Mouse (Mus musculus) adrenal gland, postnatal 4 days (tissue): Measurements from ENCODE around the gene Esf1. TPM values are rescaled to one million over a fixed set of nuclear protein-coding genes. Genes with fewer than 3 reads are reported as not detected.
"Not testable (repeated sequence)": the region's sequence is repeated elsewhere in the genome, so short reads cannot be mapped to it uniquely, and the experiment has no call there.

Experiments
- DNase-seq, 2 experiments: peaks; one replicate each; pipeline ENCODE4 v3.0.0; 2021 to 2022; ENCODE audit warnings: low spot score in 2 of 2, mixed read lengths in 2 of 2
- total RNA-seq, 2 experiments: library from RNA; stranded (reverse); gene quantifications; 2 replicates each; pipeline ENCODE4 v1.2.3; 2021

Esf1 gene
- total RNA-seq, 2 experiments from 2014 or later: 26.7 to 27.4 TPM

DNA sequence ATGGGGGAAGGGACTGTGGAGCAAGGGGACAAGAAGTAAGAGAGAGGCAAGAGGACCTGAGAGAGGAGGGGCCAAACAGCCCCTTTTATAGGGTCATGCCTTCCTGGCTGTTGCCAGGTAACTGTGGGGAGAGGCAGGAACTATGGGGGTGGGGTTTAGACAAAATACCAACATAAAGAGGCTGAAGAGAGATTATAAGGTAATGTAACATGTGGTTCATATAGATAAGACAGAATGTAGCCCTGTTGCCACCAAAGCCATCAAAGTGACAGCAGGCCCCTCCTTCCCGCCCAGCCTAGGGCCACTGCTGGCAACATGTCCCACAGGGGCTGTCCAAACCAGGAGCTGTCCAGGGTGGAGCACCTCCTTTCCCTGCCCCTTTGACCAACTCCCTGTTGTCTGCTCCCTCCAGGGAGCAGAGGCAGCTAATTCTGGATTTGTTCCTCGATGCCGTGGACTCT, 73.2 kb downstream of the Esf1 start:
- no peak for DNase-seq

DNA sequence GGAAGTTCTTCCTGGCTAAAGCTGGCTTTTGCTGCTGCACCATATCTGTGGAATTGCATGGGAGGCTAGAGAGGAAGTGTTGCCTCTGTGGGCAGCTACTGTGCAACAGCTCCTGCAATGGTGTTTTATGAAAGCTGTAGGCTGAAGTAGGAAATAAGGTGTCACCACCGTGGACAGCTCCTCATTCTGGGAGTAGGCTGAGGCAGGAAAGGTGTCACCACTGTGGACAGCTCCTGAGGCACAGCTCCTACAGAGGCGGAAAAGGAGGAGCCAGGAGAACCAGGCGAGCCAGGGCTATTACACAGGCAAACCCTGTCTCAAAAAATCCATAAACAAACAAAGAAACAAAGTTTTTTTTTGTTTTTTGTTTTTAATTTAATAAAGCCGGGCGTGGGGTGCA, 74.3 kb downstream of the Esf1 start:
- no peak for DNase-seq

DNA sequence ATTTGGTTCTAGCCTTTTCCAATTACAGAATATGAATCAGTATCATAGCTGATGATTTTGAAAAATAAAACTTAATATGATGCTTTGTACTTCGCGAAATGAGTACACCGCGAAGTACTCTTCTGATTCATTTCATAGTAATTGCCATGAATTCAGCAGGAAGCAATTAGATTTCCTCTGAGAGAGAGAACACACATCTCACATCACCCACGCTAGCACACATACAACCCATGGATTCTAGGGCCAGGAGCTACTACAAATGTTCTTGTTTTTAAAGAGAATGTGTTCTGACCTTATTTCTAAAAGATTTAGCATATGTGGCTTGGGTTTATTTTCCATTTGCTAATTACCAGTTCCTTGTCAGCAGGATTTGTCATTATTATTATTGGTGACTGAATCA, 76.9 kb downstream of the Esf1 start:
- no peak for DNase-seq

DNA sequence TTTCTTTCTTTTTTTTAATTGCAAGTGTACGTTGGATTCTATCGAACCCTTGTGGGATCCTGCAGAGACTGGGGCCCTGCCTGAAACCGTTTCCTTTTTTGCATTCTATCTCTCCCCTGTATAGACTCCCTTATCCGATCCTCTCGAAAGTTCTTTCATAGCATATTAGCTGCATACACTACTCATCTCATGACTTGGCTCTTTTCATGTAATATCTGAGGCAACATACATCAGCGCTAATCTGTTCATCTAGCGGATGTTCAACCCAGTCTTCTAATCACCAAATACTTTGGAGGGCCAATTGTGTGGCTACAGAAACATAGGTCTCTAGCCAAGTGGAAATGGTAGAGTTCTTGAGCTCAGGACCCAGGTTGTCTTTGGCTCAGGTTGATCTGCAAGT, 86.1 kb downstream of the Esf1 start:
- no peak for DNase-seq

DNA sequence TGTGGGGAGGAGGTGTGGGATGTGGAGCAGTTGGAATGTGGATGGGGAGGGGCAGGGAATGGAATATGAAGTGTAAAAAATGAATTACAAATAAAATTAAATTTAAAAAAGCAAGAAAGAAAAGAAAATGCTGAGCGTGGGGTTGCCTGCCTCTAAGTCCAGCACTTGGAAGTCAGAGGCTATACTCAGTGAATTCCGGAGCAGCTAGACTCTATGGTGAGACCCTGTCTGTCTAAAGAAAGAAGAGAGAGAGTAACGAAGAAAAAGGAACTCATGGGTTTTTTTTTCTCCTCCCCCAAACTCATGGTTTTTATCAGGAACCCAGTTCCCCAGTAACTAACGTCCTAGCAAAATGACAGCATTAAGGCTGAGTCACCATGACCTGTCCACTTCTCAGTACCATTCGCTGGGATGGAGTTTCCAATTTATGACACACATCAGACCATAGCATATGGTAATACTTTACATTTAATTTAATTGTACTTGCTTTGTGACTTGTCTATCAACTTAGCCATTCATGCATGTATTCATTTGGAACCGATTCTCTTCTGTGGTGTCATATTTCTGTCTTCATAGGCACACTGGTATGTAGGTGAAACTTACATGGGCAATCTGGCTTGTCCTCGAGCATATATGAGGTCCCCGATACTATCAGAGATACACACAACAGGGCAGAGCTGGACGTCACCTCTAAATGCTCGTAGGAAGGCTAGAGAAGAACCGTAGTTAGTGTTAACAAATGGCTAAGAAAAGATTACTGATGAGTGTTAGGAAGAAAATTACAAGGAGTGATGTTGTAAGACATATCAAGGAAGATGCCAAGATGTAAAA, 89.4 kb downstream of the Esf1 start:
- no peak for DNase-seq

DNA sequence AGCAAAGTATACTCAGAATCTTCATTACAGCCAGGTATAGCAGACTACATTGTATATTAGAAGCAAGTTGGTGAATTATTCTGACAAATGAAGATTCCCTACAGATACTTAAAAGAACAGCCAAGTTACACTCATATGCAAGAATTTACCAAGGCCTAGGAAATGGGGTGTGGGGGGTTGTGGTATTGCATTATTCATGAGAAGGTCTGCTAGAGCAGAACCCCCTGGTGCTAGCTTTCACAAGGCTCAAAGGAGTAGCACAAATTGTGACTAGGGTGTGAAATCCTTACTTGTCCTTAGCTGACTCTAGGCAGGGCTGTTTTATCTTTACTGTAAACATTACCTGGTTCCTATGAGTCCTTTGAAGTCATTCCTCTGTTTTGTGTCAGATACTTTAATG, 91.1 kb downstream of the Esf1 start:
- not testable (repeated sequence) for DNase-seq

- no peak for DNase-seq
Measured at GRCm38 (mm10) chr2:140078600-140079280, 91.6 kb downstream of the Esf1 start.

- DNase-seq: no peak
Measured at GRCm38 (mm10) chr2:140077476-140077875, 92.9 kb downstream of the Esf1 start.

DNA sequence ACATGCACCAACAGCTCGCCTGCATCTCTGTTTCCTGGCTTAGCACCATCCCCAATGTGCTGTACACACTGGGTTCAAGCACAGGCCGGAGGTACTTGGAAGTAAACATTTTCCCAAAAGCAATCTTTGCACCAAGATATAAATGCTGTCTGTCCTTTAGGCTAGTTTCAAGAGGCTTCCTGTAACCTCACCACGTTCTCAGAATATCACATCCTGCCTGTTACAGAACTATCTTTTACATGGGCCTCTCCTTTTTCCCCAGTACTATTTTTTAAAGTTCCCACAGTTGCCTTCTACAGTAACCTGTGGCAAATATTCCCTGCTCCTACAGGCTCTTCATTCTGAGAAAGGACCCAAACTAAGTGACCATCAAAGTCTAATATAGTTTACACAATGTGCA, 95.2 kb downstream of the Esf1 start:
- no peak for DNase-seq

Other genes starting within 250 kb of the Esf1 start
- 10 to 100 TPM; 14.3 to 15.7 TPM for gene Tasp1, start 103.8 kb downstream of the Esf1 start, total RNA-seq
- gene Gm17374, start 18.5 kb downstream of the Esf1 start, total RNA-seq: not detected
- gene Ndufaf5, start 85 bp upstream of the Esf1 start, total RNA-seq: 10 to 100 TPM; 18.1 to 19.5 TPM
- not detected for gene Sel1l2, start 219.1 kb upstream of the Esf1 start, total RNA-seq
- gene Macrod2, start 224.7 kb upstream of the Esf1 start, total RNA-seq: 1 to 10 TPM; 7.4 to 9.6 TPM